Mouse (Mus musculus): ENCODE measurements around the gene Prdm11.

Prdm11 gene

GRCm38 (mm10) chr2:93045818-93046508 is at the start of gene Prdm11:
Gene Prdm11 (minus strand): TSS chr2:93046167.
- DNase-seq (ENCODE audit: low spot score in 2 of 2) = peak in 1 of 2 experiments; percentile 20

DNA sequence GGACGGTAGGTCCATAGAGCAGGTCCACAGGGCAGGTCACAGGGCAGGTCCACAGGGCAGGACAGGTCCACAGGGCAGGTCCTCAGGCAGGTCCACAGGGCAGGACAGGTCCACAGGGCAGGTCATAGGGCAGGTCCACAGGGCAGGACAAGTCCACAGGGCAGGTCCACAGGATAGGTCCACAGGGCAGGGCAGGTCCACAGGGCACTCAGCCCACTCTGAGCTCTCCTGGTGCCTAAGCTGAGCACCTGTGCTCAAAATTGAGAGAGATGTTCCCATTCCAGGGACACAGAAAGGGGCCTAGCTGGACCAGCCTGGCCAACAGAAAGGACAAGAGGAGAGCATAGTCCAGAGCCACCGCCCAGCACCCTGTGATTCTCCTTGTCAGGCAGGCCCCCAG is 46.4 kb upstream of the Prdm11 start:
- no peak for DNase-seq (ENCODE audit: low spot score in 2 of 2)

- no peak for DNase-seq (ENCODE audit: low spot score in 2 of 2)
Observed at GRCm38 (mm10) chr2:93091679-93092078, 45.7 kb upstream of the Prdm11 start.

DNA sequence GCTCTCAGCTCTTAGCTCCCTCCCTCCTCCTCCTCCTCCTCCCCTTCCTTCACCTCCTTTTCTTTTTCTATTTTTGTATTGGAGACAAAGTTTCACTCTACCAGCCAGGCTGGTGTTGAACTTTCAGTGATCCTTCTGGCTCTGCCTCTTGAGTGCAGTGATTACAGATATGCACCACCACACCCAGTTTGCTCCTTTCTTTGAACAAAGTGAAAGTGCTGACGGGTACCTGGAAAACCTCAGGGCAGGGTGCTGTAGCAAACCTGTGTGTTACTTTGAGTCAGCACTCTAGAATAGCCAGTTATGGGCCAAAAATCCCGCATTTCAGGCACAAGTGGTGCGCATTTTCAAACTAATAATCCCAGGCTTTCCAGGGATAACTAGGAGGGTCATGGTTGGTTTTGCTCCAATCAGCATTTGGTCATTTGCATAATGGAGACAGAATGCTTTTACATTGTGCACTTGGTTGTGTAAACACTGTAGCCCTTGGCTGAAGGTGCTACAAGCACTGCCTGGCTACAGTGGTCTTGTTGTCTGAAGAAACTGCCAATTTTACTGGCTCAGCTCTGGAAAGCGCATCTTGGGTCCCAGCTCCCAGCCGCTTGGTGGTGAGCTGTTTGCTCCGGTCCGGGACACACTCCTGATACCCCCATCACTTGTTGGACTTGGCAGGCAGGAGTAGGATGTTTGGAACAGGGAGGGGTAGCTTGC is 43.6 kb upstream of the Prdm11 start:
- no peak for DNase-seq (ENCODE audit: low spot score in 2 of 2)

DNA sequence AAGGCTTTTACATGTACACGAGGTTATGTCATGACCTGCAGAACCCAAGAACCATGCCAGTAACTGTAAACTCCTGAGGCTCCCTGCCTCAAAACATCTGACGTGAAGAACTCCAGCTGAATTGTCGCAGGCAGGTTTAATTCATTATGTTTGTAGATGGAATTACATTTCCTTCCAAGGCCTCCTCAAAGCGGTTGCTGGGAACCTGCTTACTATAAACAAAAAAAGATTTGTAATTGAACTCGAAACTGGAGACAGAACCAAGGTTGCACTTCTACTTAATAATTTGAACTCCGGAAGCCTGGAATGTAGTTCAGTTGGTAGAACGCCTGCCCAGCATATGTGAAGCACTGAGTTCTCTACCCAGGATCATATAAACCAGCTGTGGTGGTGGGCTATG is 42.0 kb upstream of the Prdm11 start:
- no peak for DNase-seq (ENCODE audit: low spot score in 2 of 2)

GRCm38 (mm10) chr2:93085291-93086027 is 39.5 kb upstream of the Prdm11 start:
- no peak for DNase-seq (ENCODE audit: low spot score in 2 of 2)

DNA sequence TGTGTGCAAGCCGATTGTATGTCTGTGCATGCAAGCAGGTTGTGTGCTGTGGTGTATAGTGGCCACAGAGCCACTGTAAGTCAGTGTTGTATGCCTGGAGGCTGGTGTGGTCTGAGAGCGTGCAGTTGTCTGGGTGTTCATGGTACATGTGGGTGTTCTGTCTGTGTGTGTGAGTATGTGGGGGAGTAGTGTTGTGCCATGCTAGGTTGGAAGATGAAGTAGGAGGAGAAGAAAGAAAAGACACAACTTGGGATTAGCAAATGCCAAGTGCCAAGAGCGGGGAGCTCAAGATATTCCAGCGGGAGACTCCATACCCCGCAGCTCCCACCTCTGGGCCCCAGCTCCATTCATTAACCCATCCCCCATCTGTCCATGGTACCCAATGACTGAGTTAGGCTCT is 38.5 kb upstream of the Prdm11 start:
- DNase-seq (ENCODE audit: low spot score in 2 of 2) = no peak

DNA sequence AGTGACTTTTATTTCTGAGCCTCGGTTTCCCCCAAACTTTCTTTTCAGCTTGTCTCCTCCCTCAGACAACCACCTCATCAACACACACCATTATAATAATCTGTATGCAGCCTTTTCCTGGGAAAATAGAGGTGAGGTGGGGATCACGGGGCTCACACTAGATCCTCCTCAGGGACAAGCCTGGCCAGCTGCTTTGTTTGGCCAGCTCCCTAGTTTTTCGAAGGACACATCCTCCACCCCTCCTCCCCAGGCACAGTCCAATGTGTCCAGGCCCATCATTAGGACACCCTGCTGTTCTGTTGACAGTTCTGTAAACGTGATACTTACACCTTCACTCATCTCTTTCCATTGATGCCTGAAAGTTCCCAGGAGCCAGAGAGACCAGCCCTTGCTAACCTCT is 37.4 kb upstream of the Prdm11 start:
- DNase-seq (ENCODE audit: low spot score in 2 of 2) = no peak

DNA sequence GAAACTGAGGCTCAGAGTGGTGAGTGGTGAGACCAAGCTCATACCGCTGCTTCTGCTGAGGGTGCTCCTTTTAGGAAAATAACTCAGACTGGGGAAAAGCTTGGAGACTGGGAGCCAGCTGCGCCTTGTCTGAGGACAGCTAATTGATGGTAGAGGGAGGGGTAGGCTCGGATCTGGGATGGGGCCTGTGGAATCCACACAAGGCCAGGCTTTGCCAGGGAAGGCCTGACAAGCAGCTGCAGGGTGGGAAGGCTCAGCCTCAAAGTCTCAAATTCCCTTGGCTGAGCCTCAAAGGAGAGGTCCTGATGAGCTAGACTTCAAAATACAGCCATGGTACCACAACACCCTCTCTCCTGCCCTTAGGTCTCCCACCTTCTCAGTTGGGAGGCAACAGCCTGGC is 36.9 kb upstream of the Prdm11 start:
- no peak for DNase-seq (ENCODE audit: low spot score in 2 of 2)

DNA sequence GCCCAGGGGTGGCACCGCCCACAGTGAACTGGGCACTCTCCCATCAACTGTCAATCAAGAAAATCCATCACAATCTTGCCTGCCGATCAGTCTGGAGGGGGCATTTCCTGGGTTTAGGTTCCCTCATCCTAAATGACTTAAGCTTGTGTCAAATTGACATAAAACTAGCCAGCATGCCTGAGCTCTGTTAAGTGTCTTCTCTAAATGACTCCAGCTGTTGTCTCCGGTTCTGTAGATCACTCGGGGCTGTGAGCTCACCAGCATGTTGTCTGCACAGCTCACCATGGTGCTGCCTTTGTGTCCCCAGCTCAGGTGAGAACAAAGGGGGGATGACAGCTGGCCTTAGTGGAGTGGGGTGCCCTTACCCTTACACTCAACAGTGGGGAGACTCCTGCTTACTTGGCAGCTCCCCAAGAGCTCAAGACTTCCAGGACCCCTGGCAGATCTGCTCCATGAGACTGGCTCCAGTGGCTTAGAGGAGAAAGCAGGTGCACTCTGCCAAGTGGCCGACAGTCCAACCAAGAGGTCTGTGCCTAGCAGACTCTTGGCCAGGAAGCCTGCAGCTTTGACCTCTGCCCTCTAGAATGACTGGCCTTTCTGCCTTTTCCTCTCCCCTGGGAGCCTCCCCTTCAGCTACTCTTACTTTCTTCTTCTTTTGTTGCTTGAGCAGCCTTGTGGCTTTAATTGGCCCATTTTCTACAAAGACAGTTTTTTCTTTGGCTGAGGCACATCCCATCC is 35.1 kb upstream of the Prdm11 start:
- peak in 1 of 2 experiments; percentile 14 for DNase-seq (ENCODE audit: low spot score in 2 of 2)

DNA sequence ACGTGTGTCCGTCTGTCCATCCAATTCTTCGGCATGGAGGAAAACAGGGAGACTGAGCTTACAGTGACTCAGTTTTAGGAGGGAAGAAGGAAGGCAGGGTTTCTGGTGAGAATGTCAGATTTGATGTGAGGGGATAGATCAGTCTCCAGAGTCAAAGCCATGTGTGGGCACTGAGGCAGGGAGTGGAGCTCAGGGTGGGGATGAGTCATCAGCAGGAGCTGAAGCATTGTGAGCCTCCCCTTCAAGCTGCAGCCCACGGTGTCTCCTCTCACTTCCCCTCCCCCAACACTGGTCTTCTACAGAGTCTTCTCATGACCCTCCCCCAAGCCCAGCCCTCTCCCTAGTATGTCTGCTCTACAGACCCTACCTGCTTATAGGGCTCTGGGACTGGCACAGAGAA is 33.4 kb upstream of the Prdm11 start:
- no peak for DNase-seq (ENCODE audit: low spot score in 2 of 2)

DNA sequence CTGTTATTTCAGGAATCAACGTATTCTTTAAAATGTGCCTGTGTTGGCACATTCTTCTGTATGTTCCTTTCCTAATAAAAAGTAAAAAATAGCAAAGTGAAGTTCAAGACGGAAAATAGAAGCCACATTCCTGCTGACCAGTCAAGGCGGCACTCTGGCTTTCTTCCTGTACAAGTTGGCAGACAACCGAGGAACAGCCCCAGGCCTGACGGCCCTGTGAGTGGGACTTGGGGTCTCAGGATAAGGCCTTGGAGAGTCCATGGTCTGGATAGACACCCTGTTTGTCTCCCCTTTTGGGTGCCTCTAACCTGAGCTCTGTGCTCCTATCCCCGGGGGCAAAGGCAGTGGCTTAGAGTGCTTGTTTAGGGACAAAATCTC is 30.6 kb upstream of the Prdm11 start:
- DNase-seq (ENCODE audit: low spot score in 2 of 2) = no peak

DNA sequence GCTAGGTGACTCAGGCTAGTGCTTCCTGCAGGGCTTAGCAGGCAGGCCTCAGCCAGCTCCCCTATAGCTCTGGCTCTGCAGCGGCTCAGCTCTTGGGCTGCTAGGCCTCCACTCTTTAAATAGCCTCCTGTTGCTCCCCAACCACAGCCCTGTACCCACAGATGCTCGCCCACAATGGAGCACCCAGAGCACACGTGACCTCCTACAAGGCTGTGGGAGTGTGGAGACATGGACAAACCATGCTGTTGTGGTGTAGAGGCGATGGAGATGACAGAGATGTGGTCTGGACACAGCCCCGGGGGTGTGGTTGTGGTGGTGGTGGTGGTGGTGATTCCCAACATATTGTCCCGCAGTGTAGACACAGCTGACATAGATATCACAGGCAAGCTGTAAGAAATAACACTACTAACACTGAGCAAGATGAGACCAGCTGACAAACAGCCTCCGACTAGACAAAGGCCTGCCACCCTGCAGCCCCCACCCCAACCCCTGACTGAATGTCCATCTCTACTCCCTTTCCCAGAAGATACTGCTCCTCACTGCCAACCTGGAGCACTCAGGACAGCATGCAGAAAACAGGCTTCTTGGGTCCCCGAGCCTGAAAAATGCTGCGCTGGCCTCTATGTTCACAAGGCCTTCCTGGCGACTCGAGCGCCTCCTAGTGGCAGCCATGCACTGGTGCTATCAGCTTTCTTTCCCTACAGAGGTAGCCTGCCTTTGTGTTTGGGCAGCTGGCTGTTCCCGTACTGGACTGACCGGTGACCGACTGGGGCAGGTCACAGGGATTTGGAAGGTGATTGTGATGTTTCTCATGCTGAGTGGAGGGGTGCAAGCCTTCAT is 30.0 kb upstream of the Prdm11 start:
- DNase-seq (ENCODE audit: low spot score in 2 of 2) = peak; percentile 32 to 45

GRCm38 (mm10) chr2:93071656-93072055 is 25.7 kb upstream of the Prdm11 start:
- peak; percentile 62 to 75 for DNase-seq (ENCODE audit: low spot score in 2 of 2)

- no peak for DNase-seq (ENCODE audit: low spot score in 2 of 2)
Observed at GRCm38 (mm10) chr2:93068942-93069341, 23.0 kb upstream of the Prdm11 start.

GRCm38 (mm10) chr2:93063347-93063746 is 17.4 kb upstream of the Prdm11 start:
- peak; percentile 20 to 21 for DNase-seq (ENCODE audit: low spot score in 2 of 2)

DNA sequence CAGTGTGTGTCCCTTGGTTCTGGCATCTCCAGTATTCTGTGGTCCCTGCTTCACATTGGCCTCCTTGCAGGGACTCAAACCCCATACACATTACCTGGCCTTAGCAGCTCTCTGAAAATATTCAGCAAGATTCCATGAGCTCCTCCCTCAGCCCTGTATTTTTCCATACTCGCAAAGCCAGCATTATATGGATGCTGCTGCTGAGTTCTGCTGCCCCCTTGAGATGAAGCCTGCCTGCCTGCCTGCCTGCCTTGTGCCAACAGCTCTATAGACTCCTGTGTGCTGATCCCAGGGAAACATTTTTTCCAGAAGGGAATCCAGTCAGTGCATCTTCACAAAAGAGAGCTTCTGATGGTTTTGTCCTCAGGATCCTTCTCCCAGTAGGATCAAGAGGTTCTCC is 5.9 kb upstream of the Prdm11 start:
- DNase-seq (ENCODE audit: low spot score in 2 of 2) = no peak

DNA sequence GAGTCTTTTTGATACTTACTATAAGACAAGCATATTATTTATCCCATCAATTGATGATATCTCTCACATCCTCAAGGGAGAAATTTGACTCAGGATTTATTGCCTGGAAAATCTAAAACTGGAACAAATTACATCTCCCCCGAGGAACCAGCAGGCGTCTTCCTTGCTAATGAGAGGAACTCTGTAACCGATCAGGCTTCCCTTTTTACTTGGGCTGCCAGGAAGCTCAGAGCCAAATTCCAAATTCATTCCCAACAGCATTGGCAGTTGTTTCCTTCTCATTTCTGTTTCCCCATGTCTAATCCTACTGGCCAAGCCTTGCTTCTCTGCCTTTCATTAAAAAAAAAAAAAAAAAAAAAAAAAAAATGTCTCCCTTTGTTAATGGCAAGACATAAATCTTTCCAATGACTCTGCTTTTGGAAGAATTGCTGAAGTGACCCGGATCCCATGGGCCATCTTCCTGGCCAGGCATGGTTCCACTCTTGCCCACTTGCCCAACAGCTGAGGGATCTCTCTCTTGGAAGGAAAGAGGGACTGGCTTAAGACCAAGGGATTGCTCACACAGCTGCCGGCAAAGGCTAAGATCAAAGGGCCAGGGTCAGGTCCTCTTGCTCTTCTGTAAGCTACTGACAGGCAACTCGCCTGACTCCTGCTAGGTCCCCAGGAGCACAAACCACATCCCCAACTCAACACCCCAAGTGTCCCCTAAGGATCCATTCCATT is 2.8 kb upstream of the Prdm11 start:
- DNase-seq (ENCODE audit: low spot score in 2 of 2) = peak in 1 of 2 experiments; percentile 62

DNA sequence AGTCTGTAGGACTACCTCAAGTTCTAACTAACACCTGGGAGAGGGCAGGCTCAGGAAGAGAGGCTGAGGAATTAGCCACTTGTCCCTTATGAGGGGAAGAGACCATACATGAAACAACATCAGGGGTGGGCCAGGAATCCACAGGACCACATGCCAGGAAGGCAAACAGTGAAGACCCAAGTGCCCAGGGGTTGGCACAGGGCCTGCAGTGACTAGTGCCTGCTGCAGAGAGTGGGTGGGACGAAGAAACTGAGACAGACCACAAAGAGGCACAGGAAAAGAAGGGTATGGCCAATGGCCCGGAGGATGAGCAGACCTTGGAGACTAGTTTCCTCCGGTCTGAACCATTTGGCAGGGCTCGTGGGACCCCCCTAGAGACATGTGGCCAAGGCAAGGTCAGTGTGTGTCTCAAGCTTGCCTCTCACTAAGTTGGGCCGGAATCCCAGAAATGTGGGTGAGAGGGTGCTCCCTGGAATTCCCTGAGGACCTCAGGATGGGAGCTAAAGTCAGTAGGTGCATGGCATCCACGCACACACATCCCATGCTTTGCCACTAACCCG is 1.6 kb upstream of the Prdm11 start:
- no peak for DNase-seq (ENCODE audit: low spot score in 2 of 2)

- no peak for DNase-seq (ENCODE audit: low spot score in 2 of 2)
Observed at GRCm38 (mm10) chr2:93047036-93047435, 1.1 kb upstream of the Prdm11 start.

All from urinary bladder, postnatal 36 days (tissue).